ENCODE assay signal across 8 mouse cellular contexts in genomic region chr10:12612235-12612863, GRCm38 (mm10).
DNase-seq lines count a peak whose midpoint lies in the region; ATAC-seq and TF ChIP-seq lines count a peak whose summit lies in the region.

No protein-coding gene starts in this region.

- H3K27me3 ChIP-seq in embryonic facial prominence, embryonic 14.5 days (replicated peaks; ENCODE audit: control insufficient read depth, insufficient read depth, low read length): no peaks in the 10 kb centered on the region
- H3K27me3 ChIP-seq in intestine, embryonic 14.5 days (replicated peaks; ENCODE audit: control insufficient read depth, insufficient read depth, low read length): no peaks in the 10 kb centered on the region
- no peaks in the 10 kb centered on the region for H3K27me3 ChIP-seq in lung, embryonic 16.5 days (ENCODE audit: control insufficient read depth, insufficient read depth, low read depth, low read length)

- no peak overlapping the region for H3K9ac ChIP-seq in embryonic facial prominence, embryonic 14.5 days (ENCODE audit: low read depth, low read length)
- no peak overlapping the region for H3K9ac ChIP-seq in intestine, embryonic 14.5 days (ENCODE audit: low read length)
- H3K9ac ChIP-seq in lung, embryonic 16.5 days (ENCODE audit: low read length): no peak overlapping the region

- no peaks in the 10 kb centered on the region for H3K36me3 ChIP-seq in embryonic facial prominence, embryonic 14.5 days (ENCODE audit: control insufficient read depth, insufficient read depth, low read length)
- H3K36me3 ChIP-seq in intestine, embryonic 14.5 days (ENCODE audit: control insufficient read depth, insufficient read depth, low read length): no peaks in the 10 kb centered on the region
- no peaks in the 10 kb centered on the region for H3K36me3 ChIP-seq in lung, embryonic 16.5 days (ENCODE audit: control insufficient read depth, insufficient read depth, low read length)

- peak; percentile 47 for TF ChIP-seq CTCF in lung, adult 2 months (IDR thresholded peaks at IDR 0.05; ENCODE audit: insufficient read depth, low read length)

- H3K9me3 ChIP-seq in embryonic facial prominence, embryonic 14.5 days (ENCODE audit: control insufficient read depth, low read length): no peaks in the 10 kb centered on the region
- H3K9me3 ChIP-seq in intestine, embryonic 14.5 days (ENCODE audit: control insufficient read depth, low read length): no peaks in the 10 kb centered on the region
- H3K9me3 ChIP-seq in lung, embryonic 16.5 days (ENCODE audit: control insufficient read depth, low read length): no peaks in the 10 kb centered on the region

- peak; percentile 82 for ATAC-seq in activated CD4-positive, CD25-positive, alpha-beta regulatory T cell, adult 4 months
- ATAC-seq in embryonic facial prominence, embryonic 14.5 days (ENCODE audit: low read depth): peak; percentile 80
- peak; percentile 64; the same call in 1 of the 2 replicates for ATAC-seq in intestine, embryonic 14.5 days (replicated peaks; ENCODE audit: low FRiP score, low TSS enrichment, low read depth)
- peak; percentile 59; the same call in 1 of the 2 replicates for ATAC-seq in lung, embryonic 16.5 days (ENCODE audit: low read depth)

- no peak overlapping the region for H3K4me2 ChIP-seq in embryonic facial prominence, embryonic 14.5 days (ENCODE audit: low read depth, low read length)
- peak overlapping the region; percentile 14; the same call in 1 of the 2 replicates for H3K4me2 ChIP-seq in intestine, embryonic 14.5 days (ENCODE audit: low read length)
- no peak overlapping the region for H3K4me2 ChIP-seq in lung, embryonic 16.5 days (ENCODE audit: low read depth, low read length)

- H3K4me1 ChIP-seq in lung, adult 2 months (ENCODE audit: control insufficient read depth, insufficient read depth, low read length): no peaks in the 10 kb centered on the region
- 0 out of 2 replicates have a peak, but pooled peaks cover 6% of the 10 kb centered on the region for H3K4me1 ChIP-seq in embryonic facial prominence, embryonic 14.5 days (ENCODE audit: control insufficient read depth, insufficient read depth, low read length)
- H3K4me1 ChIP-seq in intestine, embryonic 14.5 days (replicated peaks; ENCODE audit: control insufficient read depth, insufficient read depth, low read length): no peaks in the 10 kb centered on the region
- H3K4me1 ChIP-seq in lung, embryonic 16.5 days (replicated peaks; ENCODE audit: control insufficient read depth, insufficient read depth, low read length): no peaks in the 10 kb centered on the region

- no peak for TF ChIP-seq POLR2A in lung, adult 2 months (IDR thresholded peaks at IDR 0.05; ENCODE audit: borderline replicate concordance, extremely low read depth, low read depth, low read length)

- no peak for DNase-seq in lung, adult 2 months
- no peak for DNase-seq in lung, adult 18-20 months
- DNase-seq in embryonic facial prominence, embryonic 14.5 days (ENCODE audit: low spot score): peak; percentile 72
- DNase-seq in intestine, embryonic 14.5 days (ENCODE audit: low spot score): peak; percentile 85
- peak; percentile 81 for DNase-seq in retina, embryonic 14.5 days (ENCODE audit: low spot score)
- no peak for DNase-seq in urinary bladder, postnatal 36 days (ENCODE audit: low spot score in 2 of 2)

- no peak overlapping the region for H3K4me3 ChIP-seq in lung, adult 2 months (replicated peaks; ENCODE audit: extremely low read depth, low read depth, low read length)
- H3K4me3 ChIP-seq in embryonic facial prominence, embryonic 14.5 days (ENCODE audit: low read depth, low read length): no peak overlapping the region
- H3K4me3 ChIP-seq in intestine, embryonic 14.5 days (ENCODE audit: low read depth, low read length): no peak overlapping the region
- H3K4me3 ChIP-seq in lung, embryonic 16.5 days (ENCODE audit: low read length): no peak overlapping the region

- H3K27ac ChIP-seq in embryonic facial prominence, embryonic 14.5 days (replicated peaks; ENCODE audit: low read depth, low read length): no peak overlapping the region
- H3K27ac ChIP-seq in intestine, embryonic 14.5 days (ENCODE audit: low read depth): no peak overlapping the region
- H3K27ac ChIP-seq in lung, embryonic 16.5 days (ENCODE audit: low read length): no peak overlapping the region

- WGBS in lung, adult 2 months: 36% methylated on average over 4 of the region's 4 CpGs
- 36% methylated on average over 4 of the region's 4 CpGs for WGBS in embryonic facial prominence, embryonic 14.5 days
- 32% methylated on average over 4 of the region's 4 CpGs for WGBS in intestine, embryonic 14.5 days
- 34% methylated on average over 4 of the region's 4 CpGs for WGBS in lung, embryonic 16.5 days

Comparison
In these comparisons a context has a peak if more than half of its experiments do, and no peak if none do; other contexts are left out.
1. DNase-seq: peak in embryonic facial prominence, embryonic 14.5 days (single experiment), intestine, embryonic 14.5 days (single experiment) and retina, embryonic 14.5 days (single experiment); none in lung, adult 2 months (single experiment), lung, adult 18-20 months (0 of 2) and urinary bladder, postnatal 36 days (0 of 2).
2. Peak in every context shown above with its lines, with median percentiles within 50 percentile points of each other: ATAC-seq.